Mouse (Mus musculus) urinary bladder, postnatal 4 days (tissue): ENCODE data around the gene Cacna1h.

Source experiments
- DNase-seq, 2 experiments: peaks; one replicate each; pipeline ENCODE4 v3.0.0; 2021 to 2022; ENCODE audit warnings: low spot score in 2 of 2

Gene Cacna1h

DNA sequence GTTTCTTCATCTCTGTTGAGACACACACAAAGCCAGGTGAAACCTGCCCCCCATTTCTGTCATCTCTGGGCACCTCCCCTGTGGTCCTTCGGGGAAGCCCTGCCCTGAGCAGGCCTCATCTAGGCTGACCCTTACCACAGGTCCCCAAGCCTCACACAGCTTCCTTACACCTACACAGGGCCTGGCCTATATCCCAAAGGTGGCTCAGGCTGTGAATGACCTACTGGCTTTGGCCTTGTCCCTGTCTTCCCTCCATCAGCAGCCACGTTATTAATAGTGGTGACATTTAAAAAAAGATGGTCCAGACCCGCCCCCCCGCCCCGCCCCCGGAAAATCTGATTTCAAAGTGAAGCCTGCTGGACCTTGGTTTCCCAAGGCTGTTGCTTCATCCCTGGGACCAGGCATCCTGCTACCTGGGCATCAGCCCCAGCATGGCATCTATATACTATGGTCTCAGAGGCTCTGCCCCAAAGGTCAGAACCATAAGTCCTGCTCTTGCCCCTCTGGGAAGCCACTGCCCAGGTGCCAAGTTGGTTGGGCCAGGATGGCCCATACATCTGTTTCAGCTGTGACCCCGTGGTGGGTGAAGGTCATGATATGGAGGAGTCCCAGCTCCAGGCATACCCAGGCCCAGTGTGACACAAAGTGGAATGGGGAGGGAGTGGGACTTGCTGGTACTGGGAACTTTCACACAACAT lies 25.1 kb downstream of the Cacna1h start:
- DNase-seq: no peak

DNA sequence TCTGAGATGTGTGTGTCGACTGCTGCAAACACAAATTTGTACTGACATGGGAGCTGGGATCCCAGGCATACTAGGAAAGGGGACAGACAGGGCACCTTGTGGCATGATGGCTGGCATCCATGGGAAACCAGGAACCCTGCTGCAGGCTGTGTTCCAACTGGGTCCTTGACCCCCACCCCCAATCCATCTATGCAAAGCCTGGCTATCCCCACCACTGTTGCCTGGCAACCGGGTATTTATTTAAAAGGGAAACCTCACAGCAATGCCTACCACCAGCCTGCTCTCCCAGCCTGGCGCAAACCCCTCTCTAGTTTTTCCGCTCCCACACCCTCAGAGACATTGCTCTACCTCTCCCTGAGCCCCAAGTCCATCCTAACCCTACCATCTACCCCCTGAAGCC lies 26.2 kb downstream of the Cacna1h start:
- no peak for DNase-seq

DNA sequence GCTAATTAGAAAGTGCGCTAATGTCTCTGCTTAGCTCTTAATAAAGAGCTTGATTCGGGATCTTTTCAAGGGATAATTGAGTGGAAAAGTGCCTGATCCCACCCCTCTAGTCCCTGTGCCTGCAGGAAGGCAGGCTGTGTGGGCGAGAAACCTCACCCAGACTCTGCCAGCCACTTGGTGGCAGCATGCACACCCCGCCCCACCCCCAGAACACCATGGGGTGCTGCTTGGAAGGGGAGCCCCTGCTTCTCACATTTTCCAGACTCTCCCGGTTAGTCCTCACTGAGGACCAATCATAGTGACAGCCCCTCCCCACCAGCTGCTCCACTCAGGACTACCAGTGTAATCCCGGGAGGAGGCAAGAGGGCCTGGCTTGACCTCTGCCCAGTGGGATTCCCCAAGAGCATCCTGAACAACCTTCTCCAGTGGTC lies 27.6 kb downstream of the Cacna1h start:
- no peak for DNase-seq

DNA sequence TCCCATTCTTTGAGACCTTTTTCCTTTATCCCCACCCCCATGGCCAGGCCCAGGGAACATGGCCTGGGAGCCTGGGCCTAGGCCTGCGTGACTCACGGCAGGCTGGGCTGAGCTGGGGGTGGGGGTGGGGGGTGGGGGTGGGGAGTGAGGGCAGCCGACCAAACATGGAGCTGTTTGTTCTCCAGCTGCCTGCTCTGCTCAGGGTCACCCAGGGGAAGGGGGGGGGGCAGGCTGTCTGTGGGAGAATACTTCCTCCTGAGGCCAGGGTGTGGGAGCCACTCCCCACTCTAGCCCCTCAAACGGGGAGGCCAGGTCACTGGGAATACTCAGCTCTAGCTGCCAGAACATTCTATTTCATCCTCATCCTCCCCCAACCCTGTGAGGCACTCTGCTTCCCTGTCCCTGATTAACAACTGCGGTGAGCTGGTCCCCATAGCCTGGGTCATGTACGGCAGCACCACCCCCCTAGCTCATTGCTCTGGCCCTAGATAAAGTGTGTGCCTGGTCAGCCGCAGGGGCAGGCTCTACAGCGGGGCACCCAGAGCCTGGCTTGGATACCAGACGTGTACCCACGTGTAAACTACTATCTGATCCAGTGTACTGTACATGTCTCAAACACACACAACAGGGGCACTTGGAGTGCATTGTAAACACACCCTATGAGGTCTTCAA lies 28.2 kb downstream of the Cacna1h start:
- DNase-seq: no peak

DNA sequence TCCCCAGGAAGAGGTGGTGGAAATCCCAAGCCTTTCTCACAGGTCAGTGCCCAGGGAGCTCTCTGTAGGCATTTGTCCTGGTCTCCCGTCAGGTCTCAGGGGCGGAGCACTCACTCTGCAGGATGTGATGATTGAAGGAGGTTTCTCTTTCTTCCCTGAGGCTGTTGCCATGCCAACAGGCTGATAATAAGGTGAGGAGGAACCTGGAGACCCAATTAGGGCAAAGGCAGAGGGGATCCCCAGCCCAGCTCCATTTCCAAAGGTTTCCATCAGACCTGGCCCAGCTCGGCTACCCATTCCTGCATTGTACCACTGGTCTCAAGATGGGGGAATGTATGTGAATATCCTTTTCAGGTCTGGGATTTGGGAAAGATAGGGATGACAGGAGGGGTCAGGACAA lies 29.4 kb downstream of the Cacna1h start:
- no peak for DNase-seq

DNA sequence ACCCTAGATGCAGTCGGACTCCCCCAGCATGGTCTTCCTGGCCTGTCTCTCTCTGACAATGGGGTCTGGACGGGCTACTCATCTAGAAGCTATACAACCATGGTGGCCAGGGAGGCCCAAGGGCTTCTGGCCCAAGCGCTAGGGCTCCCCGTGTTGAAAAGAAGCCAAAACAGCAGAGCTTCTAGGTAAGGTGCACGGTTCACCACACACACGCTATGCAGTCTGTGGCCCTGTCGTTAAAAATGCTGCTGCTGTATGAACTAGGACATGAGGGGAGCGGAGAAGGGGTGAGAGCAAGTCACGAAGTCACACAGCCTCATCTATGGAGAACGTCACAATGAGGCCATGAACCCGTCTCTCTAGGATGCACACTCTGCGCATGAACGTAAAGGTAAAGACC lies 31.4 kb downstream of the Cacna1h start:
- no peak for DNase-seq

DNA sequence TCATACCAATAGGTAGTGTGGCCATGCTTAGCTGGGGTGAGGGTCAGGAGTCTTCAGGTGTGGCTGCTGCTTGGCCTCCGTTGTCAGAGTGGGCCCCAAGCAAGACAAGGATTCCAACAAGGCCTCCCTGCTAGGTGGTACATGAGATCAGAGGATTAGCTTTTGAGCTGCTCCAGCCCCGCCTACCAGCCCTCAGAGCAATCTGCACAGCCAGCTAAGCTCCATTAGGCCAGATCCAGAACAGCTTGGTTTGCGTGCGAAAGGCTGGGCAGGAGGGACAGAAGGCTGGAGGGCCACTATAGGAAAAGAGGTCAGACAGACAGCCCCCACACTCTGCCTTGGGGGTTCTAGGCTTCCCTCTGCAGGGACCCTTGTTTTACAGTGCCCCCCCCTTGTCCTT lies 32.1 kb downstream of the Cacna1h start:
- DNase-seq: no peak

DNA sequence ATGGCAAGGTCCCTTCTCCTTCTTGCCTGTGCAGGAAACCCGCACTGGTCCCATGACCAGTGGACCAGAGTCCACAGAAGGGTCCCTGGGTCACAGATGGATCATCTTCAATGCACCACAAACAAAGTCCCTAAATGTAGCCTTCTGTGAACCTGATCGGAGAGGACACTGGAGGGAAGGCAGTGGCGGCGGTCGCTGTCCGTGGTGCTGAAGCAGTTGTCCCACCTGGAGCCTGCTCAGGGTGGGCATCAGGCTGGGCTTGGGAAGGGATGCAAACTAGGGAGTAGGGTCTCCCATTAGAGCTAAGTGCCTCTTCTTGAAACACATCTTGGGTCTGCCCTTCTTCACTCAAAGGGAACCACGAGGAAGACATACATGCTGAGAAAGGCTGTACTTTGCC lies 33.1 kb downstream of the Cacna1h start:
- DNase-seq: no peak

DNA sequence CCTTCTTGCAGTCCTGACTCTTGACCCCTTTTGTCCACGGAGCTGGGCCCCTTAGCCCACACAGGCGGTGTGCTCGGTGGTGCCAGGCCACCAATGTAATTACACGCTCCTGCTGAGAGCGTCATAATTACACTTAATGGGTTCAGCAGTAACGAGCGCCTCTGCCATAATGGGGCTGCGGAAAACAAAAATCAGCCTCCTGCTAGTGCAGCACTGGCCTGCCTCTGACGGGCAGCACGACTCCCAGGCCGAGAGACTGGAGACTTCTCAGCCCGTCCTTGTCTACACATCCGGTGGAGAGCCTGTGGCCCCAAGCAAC lies 35.1 kb downstream of the Cacna1h start:
- no peak for DNase-seq

DNA sequence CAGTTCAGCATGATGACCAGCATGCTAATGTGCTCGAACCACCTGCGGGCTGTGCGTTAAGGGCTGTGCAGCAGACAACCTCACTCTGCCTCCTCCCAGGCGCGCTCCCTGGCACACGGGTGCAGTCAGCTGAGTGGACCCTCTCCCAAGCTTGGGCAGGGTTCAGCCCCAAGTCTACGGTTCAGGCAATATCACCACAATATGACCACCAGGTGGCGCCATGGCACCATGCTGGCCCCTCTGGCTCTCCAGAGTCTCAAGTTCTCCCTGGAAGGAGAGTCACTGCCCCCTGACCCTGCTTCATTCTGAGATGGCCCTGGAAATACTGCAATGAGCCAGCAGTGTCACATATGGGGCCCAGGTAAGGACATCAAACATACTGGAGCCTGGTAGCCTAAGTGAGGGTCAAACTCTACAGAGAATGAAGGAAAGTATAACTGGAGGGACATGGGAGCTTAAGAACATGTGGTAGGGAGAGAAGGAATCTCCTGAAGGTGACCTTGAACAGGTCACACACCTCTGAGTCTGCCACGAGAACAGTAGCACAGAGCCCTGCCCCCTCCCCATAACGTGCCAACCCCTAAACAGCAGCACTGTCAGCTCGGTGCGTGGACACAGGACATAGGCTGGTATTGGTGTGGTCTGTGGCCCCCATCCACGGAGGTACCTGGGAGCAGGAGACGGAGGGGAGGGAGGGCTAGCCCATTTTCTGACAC lies 35.6 kb downstream of the Cacna1h start:
- DNase-seq: peak; percentile 65 to 86

DNA sequence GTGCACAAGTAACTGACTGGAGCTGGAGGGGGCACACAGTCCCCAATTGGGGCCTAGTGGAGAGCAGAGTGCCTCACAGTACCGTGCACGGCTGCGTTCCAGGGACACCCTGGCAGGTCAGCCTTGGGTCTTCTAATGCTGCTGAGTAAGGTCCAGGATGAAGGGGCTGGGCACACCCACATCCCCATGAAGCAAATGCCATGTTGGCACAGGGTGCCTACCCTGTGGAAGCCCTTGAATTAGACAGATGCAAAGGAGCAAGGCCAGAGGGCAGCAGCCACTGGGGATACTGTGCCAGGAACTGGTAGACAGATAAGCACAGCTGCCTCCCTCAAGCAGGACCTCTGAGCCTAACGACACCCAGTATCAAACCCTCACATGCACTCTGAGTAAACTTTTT lies 39.1 kb downstream of the Cacna1h start:
- no peak for DNase-seq

DNA sequence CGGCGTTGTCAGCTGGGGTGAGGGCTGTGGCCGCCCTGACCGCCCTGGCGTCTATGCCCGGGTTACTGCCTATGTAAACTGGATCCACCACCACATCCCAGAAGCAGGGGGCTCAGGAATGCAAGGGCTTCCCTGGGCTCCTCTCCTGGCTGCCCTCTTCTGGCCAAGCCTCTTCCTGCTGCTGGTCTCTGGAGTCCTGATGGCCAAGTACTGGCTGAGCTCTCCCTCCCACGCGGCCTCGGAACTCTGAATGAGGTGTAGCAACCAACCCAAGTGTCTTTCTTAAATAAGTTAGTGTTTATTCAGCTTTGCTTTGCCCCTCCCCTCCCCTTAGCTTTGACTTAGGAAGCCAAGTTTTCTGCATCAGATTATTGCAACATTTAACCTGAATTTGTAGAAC lies 59.6 kb downstream of the Cacna1h start:
- DNase-seq: peak in 1 of 2 experiments; percentile 39

DNA sequence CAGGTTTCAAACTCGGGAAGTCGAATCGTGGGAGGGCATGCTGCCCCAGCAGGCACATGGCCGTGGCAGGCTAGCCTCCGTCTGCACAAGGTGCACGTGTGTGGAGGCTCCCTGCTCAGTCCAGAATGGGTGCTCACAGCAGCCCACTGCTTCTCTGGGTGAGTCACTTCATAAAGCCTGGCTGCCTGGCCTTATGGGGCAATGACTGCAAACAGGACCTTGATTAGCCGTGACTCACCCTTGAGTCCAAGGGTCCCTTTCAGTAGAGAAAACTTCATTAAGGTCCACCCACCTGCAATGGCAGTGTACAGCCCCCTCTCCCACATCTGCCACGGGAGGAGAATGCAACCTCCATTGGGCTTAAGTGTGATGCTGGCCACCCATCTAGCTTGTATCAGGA lies 61.1 kb downstream of the Cacna1h start:
- no peak for DNase-seq

DNA sequence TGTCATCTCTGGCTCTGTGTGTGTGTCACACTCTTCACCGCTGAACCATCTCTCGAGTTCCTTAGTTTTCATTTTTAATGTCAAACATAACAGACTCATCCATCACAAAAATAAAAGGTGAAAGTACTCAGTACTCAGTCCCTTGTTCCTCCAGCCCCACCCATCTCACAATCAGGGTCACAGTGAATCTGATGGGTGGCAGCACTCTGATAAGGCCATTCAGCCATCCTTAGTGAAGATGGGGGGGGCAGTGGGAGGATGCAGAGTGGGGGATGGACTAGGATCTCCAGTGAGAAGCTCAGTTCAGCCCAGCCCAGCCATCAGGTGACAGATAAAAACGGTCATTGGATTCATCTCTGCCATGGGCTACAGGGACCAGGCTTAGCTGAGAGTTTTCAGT lies 64.6 kb downstream of the Cacna1h start, which contains the start of gene Tpsg1:
TSS of gene Tpsg1 (plus strand) at position 301 of the 400 bp plus-strand sequence.
- DNase-seq: no peak

DNA sequence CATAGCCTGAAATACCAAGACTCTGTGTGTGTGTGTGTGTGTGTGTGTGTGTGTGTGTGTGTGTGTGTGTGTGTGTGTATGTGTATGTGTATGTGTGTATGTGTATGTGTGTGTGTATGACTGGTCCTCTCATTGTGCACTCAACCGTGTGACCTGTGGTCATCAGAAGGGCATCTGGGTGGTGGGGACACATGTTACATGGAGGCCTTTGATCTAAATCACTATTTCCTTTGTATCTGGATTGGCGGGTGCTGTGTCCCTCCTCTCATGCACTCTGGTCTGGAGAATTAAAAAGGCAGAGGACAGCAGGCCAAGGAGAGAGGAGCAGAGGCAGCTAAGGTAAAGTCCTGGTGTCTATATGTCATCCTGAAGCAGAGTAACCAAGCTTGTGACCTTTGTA lies 67.6 kb downstream of the Cacna1h start, which contains the start of gene Tpsb2:
TSS of gene Tpsb2 (plus strand) at position 301 of the 400 bp plus-strand sequence.
- DNase-seq: no peak

DNA sequence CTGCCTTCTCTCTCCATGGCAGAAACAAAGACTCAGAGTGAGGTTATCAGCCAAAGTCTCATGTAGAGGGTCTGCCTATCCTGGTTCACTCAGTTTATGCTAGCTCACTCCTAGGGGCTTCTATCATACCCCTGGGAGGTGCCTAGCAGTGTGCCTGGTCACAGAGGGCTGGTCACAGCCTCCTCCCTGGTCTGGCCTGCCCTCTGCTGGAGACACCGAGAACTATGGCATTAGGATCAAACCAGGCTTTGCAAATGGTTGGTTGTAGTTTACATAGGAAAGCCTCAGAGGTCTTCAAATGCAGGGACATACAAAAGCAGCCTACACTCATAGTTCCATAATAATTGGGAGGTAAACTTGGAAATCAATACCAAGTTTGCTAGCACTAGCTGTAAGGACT lies 69.9 kb downstream of the Cacna1h start:
- no peak for DNase-seq

DNA sequence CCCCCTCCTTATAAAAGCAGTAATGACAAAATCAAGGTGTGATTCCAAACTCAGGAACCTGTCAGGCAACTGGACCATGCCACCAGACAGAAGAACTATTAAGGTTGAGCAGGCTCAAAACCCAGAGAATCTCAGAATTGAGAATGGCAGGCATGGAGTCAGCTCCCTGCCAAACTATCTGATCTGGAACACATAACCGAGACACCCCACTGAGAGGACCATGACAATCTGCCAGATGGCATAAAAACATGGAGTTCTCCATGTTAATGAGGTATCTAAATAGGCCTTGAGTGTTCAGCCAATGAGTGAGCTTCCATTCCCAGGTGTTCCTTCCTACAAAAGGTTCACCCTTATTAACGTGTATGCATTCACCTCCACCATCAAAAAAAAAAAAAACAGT lies 72.3 kb downstream of the Cacna1h start:
- no peak for DNase-seq

DNA sequence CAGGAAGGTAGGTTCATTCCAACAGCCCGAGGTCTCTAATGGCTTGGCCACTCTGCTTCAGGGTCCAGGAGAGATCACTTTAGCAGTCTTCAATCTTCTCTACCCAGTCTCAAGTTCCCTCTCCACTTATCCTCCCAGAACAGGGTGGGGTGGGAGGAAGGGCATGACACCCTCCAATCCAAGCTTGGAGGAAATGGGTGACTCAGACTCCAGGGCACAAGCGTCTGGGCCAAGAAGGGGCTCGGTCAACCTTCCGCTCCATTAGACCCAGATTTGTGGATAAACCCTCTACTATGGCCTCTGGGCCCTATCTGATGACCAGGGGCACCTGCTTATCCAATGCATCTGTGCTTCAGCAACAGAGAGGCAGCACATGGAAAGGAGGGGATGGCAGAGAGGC lies 88.1 kb downstream of the Cacna1h start, which contains the start of gene Tpsab1:
TSS of gene Tpsab1 (minus strand) at position 101 of the 400 bp plus-strand sequence.
- no peak for DNase-seq

DNA sequence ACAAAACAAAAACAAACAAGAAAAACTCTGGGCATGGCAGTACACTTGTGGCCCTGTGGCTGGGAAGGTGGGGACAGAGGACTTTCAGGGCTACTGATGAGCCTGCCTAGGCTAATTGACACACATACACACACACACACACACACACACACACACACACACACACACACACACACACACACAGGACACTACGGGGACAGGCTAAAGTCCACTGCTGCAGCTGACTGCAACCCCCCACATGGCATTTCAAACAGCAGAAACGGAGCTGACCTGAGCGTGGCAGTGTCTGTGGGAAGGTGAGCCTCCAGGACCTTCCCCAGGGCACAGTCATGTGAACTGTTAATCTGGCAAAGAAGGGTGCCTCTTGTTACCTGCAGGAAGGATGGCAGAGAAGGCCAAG lies 92.1 kb downstream of the Cacna1h start:
- DNase-seq: no peak

DNA sequence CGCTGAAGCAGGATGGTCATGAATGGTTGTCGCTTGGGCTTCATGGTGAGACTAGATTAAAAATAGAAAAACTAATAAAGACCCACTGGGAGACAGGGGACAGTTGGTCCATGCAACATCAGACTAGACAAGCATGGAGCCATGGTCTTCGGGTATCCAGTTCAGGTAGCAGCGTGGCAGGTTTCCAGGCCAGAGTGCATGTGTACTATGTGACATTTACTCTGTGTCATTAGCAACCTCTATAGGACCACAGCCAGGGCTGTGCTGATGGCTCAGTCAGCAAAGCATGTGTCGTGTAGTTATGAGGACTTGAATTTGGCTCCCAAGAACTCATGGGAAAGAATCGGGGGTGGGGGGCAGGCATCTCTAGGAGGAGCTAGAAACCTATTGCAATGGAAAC lies 93.6 kb downstream of the Cacna1h start:
- DNase-seq: no peak

DNA sequence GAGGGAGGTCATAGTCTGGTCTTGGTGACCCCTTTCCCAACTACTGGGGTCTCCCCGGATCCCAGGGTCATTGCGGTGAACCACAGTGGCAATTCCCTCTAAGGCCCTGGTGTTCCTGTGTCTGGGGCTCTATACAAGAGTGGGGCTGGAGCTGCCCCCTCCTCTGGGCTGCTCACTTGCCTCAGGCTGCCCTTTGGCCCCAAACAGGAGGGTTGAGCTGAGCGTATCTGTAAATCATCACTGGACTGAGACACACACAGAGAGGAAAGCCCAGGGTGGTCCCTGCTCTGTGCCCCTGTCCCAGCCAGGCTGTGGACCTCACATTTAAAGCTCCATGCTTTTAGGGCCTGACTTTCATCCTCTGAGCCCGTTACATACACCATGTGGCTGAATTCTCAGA lies 95.4 kb downstream of the Cacna1h start:
- no peak for DNase-seq

DNA sequence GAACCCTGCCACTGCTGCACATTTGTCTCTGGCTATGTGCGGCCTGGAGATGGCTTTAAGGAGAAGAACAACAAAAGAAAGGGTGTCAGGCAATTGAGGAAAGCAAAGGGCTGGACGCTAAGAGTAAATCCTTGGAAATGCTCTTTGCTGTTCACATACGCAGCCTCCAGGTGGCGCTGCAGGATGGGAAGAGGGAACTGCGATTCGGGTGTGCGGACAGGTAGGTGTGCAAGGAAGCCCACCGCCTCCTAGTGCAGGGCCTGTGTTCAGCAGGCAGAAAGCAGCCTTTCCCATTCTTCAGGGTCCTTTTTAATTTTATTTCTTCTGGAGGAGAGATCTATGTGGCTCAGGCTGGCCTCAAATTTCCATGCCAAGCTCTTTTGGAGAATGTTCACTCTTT lies 99.6 kb downstream of the Cacna1h start:
- peak in 1 of 2 experiments; percentile 33 for DNase-seq

DNA sequence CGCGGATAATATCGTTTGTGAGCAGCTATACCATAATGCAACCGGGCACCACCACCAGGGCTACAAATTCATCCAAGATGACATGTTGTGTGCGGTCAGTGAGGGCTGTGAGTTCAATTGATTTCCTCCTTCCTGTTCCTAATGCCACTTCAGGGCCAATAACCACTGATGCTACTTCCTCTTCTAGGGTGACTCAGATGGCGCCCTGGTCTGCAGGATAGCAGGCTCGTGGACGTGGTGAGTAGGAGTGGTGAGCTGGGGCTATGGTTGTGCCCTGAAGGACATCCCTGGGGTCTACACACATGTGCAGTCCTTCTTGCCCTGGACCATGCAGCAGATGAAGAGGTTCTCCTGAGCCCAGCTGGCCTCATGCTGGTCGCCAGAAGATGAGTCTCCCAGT lies 101.3 kb downstream of the Cacna1h start:
- no peak for DNase-seq
